Mouse (Mus musculus) urinary bladder, postnatal 36 days (tissue): ENCODE results near the gene Myo3b.
A peak's percentile ranks its signal among the peaks of the same experiment; 100 is the strongest.
"Not testable (repeated sequence)": the region's sequence is repeated elsewhere in the genome, so short reads cannot be mapped to it uniquely, and the experiment has no call there.

ENCODE experiments used
- DNase-seq, 2 experiments: peaks; one replicate each; pipeline ENCODE4 v3.0.0; 2022; ENCODE audit warnings: low spot score in 2 of 2, mixed read lengths in 1 of 2

Gene Myo3b

DNA sequence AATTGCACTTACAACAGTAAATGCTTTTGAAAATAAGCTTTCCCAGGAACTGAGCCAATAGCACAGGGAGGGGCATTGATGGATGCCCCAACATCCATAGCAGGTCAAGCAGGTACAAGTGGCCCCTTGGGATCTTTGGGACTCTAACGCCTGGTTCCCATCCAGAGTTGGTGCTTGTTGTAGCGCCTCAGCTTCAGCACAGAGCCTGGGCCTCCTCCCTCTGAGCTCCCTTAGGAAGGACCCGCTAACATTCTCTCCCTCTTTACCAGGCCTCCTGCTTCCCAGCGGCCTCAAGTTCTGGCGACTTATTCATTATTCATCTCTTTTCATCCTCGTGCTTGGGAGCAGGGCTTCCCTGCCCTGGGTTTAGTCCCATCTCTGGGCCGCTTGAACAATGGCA is at the start of gene Myo3b:
Myo3b (plus strand) TSS at position 375 of the 400 bp plus-strand sequence.
- DNase-seq: no peak

DNA sequence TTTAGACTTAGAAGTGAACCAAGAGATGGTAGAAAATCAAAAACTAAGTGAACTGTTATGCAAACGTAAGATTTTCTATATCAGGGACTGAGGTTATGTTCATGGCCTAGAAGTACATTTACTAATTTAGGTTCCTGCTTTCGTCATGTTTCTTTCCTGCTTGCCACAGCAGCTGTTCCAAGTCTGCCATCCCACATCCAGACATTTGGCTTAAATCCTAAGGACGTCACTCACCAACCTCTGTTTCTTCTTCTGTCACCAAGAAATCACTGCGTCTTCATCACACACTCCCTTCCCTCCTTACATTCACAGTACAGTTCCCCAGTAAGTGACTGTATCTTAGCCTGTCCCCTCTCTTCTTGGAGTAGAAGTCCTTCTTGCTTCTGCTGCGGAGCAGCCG is 49.7 kb upstream of the Myo3b start:
- no peak for DNase-seq

DNA sequence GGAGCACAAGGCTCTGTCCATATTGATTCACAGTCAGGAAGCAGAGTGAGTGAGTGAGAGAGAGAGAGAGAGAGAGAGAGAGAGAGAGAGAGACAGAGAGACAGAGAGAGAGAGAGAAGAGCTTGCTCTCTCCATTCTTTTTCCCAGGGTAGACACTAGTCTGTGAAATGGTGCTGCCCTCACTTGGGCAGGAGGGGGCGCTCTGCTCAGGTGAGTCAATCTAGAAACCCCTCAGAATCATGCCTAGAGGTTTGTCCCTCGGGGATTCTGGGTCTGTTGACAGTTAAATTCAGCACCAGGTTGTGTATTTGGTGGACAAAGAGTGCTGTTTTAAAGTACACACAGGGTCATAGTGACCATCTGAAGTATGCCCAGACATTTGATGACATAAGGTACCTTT is 48.3 kb upstream of the Myo3b start:
- no peak for DNase-seq

DNA sequence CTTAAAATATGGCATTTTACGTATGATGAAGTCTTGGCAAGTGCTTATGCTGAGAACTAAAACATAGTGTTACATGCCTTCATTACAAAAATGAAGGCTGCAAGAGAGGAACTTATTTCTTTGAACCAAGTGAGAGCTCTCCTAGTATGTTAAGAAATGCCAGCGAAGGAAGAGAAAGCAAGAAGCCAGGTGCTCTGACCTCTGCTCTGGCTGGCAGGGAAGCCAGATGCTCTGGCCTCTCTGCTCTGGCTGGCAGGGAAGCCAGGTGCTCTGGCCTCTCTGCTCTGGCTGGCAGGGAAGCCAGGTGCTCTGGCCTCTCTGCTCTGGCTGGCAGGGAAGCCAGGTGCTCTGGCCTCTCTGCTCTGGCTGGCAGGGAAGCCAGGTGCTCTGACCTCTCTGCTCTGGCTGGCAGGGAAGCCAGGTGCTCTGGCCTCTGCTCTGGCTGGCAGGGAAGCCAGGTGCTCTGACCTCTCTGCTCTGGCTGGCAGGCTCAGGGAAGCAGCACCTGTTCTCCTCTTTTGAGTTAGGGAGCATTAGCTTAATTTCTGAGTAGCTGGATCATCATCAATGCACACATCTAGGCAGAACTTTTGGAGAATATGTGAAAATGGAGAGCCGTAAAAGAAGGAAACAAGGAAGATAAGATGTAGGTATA is 44.7 kb upstream of the Myo3b start:
- DNase-seq: not testable (repeated sequence)

DNA sequence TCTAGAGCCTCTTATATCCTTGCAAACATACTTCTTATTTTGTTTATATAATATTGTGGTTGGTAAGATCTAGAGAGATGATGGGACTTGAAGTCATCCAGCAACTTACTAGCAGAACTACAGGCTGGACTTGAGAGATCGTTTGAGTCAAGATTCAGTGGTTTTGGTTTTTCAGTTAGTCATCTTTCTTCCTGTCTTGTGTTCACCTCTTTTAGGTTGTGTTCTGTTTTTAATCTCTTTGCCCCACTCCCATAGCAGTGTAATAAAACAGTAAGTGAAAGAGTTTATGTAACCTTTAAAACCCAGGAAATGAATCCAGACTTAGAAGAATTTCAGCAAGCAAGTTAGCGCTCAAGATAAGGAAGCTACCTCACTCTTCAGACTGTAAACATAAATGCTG is 44.1 kb upstream of the Myo3b start:
- DNase-seq: no peak

DNA sequence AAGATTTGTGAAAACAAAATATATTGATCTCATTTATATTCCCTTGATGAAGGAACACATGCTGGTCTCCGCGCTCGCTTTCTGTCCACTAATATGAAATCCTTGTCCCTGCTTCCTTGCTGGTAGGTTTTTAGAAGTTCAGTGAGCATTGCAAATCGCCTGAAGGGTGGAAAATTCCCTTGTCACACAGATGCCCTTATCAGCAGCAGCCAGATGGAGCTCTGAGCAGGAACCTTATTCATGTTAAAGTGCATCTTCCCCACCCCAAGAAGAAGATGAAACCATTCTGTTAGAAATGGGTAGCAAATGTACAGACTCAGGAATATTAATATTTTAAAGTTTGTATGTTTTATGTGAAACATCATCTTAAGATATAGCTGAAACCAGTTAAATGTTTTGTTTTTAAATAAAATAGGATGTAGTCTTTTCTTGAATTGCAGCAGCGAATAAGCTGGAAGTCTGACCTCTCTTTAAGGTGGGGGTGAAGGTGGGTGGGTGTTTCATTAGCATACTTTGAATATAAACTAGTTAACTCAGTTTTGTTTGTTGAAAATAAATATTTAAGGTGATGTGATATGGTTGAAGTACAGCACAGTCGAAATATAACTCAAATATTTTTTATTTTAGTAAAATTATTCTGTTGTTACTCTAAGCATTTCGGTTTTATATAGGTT is 39.7 kb upstream of the Myo3b start:
- no peak for DNase-seq

DNA sequence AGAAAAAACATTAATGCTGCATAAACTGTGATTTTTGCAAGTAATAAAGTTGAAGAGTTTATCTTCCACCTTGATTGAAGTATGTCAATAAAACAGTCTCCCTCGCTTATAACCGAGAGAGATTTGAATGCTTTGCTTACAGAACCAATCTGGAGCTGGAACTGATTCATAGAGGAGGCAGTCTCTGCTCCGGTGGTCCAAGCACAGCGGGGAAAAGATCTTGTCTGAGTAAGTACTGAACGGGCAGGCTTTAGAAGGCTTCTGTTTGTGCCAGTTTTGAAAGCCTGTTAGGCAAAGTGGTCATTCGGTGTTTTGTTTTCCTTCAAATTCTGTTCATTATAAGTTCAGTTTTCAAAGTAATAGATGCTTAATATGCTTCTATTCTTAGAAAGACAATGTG is 38.6 kb upstream of the Myo3b start:
- DNase-seq: no peak

DNA sequence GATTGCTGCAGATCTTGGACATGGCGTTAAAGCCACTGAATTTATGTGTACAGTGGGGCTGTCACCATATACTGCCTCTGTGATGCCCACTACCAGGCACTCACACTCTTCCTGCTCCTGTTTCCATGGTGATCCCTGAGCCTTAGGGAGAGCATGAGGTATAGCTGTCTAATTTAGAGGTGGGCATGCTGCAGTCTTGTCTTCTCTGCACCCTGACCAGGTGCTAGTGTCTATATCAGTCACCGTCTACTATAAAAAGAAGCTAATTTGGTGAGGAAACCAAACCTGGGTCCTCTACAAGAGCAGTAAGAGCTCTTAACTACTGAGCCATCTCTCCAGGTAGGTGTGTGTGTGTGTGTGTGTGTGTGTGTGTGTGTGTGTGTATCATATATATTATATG is 32.4 kb upstream of the Myo3b start:
- no peak for DNase-seq

DNA sequence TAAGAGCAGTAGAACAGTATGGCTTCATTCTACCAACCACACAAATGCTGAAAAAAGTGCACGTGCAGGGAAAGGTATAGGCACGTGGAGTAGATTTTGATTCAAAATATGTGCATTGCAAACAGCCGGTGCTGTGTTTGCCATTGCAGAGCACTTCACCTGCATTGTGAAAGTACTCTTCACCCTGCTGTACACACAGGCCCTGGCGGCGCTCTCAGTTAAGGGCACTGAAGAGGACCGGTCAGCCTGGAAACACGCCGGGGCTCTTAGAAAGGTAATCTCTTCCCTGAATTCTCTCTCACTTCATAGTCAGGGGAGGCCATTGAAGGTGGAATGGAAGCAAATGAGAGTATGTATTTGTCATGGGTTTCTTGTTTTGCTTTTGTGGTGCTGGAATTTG is 26.0 kb upstream of the Myo3b start:
- DNase-seq: no peak

DNA sequence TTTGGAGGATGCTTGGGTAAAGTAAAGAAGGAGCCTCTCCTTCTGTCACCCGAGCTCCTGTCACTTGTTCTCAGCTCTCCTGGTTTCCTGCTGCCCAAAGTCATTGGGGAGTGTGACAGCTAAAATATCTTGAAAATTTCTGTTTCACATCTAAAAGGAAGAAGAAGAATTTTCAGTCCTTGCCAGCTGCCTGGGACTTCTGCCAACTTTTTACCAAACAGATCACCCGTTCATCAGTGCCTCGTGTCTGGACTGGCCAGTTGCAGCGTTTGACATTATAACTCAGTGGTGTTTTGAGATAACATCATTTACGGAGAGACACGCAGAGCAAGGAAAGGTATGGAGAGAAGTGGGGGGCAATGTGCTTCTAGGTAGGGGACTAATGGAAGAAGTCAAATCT is 20.7 kb upstream of the Myo3b start:
- peak in 1 of 2 experiments; percentile 56 for DNase-seq

DNA sequence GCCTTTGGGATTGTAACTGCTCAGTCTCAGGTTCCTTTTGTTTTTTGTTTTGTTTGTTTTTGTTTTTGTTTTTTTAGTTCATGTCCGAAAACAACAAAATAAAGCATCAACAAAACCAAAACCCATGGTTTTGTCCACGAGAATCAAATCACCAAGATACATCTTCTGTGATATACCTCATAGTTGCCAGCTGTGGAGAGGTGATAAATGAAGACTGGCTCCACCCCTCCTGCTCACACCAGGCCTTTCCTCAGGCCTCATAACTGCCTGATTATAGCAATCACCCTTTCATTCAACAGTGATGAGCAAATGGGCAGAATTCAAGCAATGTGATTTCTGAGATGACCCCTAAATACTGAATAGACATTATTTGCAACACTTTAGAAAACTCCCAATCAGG is 14.5 kb upstream of the Myo3b start:
- no peak for DNase-seq

DNA sequence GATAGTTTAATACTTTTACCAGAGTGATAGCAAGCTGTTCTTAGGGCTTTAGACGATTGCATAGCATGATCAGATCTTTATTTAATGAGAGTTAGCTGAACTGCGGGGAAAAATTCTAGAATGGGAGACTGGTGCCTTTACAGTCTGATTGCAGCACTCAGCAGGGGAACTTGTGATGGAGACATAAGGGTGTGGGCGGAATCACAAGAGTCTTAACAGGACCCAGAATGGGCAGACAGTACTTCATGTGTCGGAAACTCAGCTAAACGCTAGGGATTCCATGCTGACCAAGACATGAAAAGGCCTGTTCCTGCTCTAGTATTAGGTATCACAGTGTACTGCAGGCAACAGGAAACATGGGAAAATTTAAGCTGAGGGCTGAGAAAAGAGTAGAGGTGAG is 13.2 kb upstream of the Myo3b start:
- DNase-seq: no peak

DNA sequence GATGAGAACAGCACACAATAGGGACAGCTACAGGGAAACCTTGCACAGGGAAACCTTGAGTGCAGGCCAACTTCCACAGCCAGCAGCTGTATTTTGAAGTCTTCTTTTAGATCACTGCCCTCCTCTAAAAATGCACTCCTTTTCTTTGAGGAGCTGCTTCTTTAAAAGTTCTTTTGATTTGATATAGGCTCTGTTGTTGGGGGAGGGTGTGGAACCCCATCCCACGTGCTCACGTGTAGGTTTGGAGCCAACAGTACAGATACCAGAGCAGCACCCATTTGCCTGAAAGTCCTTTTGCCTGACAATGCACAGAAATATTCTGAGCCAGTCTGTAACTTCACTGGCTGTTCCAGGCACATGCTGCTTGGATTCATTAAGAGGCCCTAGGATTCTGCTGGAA is 7.5 kb upstream of the Myo3b start:
- DNase-seq: no peak

DNA sequence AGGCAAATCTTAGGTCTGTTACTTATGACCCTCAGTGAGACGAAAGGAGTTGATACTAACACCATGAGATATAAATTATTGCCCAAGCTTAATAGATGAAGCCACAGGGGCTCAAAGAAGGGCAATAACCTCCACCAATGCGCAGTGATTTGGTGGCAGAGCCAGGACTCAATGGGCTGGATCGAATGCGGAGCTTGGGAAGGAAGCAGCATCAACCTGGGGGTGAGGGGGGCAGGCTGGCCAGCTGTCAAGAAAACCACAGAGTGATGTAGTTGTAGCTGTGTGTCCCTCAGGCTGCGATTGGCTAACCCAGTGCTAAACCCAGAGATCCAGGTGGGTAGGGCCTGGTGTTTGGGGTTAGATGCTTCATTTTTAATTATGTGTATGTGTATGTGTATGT is 4.0 kb upstream of the Myo3b start:
- no peak for DNase-seq

DNA sequence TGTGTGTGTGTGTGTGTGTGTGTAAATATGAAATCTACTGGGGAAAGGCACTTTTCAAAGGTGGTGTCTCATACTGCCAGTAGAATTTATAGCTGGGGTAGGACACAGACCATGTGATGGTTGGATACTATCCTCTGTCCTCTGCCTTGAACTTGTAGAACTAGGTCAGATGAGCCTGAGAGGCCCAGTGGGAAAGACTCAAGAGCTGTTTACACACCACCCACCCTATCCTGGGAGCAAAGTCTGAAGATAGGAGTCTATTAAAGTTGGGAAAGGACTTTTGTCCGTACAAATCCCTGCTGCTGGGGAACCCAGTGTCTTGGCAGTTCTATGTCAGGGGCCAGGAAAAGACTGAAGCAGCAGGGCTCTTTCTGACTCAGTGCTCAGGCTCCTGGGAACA is 3.6 kb upstream of the Myo3b start:
- DNase-seq: no peak

DNA sequence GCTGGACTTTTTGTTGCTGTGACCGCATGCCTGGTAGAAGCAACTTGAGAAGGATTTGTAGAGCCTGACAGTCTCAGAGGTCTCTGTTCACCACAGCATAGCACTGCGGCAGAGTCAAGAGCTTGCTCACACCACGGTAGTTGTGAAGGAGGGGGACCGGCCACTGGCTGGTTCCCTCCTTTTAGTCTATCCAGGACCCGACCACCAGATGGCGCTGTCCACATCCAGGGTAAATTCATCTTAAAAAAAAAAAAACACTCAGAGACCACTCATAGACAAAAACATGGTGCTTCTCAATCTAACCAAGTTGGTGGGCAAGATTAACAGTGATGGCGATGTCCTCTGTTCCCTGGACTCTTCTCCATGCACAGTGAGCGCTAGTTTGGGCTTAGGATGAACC is 1.7 kb upstream of the Myo3b start:
- no peak for DNase-seq

DNA sequence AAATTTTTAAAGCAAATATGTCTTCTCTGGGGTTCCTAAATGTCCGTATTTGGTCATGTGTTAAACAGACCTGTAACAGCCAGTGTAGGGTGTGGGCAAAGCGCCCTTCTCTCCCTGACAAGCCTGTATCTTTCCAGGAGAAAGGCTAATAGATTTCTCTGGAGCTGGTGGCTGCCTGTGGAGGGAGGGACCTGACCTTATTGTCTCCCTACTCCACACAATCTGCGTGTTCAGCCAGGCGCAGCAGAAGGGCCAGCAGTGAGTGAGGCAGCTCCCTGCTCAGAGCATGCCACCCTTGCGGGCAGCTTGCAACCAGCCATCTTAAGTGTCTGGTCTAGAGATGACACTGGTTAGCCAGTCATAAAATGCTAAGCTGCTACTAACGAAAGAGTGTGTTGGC is 5.5 kb downstream of the Myo3b start:
- no peak for DNase-seq

DNA sequence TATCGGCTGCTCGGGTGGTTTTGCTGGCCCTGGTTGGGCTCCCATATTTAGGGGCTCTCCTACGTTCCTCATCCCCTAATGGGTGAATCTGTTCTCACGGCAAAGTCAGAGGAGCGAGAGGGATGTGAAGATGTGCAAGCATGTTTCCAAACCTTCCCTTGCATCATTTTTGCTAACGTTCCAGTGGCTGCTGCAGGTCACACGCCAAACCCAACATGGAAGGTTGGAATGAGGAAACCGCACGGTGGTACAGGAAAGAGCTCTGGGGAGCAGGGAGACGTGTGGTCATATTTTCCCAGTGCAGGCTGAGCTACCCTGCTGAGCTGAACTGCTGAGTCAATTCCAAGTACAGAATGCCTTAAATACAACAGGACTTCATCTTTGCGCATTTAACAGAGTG is 8.9 kb downstream of the Myo3b start:
- DNase-seq: no peak

DNA sequence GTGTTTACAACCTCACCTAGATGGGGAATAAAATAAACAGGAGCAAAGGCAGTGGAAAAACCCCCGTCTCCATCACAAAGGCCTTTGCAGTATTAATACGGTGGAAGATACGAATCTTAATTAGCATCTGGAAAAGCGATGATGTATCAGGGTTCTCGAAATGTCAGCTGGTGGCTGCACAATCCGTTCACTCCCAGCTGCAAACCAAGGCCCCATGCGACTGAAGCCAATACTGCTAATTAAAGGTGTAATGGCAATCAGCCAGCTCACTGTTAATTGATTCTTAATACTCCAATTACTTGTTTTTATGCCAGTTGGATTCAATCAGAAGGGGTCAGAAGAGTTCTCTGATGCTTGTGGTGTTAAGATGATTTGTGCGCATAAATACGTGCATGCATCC is 14.9 kb downstream of the Myo3b start:
- no peak for DNase-seq

DNA sequence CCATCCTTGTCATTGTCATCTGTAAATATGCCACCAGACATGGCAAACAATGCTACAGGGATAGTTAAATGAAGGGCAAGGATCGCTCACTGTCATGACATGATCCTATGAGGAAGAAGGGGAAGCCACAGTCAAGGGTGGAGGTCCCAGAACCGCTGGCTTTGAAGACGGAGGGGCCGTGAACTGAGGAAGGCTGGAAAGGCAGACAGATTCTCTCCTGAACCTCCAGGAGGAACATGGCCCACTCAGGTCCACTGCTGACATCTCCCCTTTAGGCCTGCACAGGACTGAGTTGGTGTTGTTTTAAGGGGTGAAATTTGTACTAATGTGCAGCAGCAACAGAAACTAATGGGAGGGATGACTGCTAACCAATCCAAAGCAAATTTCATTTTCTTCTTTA is 19.3 kb downstream of the Myo3b start:
- DNase-seq: no peak

DNA sequence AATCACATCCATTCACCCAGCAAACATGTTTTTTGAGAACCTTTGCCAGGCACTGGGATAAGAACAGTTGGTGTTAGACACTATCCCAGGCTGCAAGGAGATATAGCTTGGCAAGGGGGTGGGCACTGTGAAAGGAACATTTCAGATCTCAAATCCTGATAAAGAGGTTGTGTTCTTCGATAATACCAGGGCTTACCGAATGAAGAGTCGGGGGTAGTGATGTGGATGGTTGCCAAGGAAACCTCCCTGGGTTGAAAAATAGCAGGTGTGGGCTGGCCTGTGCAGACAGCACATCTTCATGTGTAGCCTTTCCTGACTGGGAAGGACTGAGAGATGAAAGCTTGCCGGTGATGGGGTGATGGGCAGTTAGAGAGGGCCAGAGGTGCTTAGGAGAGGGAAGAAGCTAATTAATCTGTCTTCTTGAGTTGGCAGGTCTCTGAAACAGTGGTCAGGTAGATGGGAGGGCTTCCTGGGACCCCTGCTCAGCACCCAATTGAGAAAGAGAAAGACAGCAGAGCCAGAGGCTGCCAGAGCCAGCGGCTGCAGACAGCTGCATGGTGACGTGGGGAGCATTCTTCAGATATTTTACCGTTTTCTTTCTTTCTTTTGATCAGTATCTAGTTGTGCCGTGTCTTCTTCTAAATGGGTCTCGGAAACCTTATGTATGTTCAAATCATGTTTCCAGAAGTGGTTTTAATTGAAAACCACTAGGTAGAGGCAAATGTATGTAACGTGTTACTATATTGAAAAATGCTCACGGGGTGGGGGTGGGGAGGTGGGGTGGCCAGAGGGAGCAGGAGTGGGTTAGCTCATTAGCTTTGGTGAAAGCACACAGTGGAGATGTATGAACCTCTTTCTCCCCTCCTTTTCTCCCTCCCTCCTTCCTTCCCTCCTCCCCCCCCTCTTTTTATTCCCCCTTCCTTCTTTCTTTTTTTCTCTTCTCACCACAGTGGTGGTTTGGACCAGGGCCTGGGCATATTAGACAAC is 21.7 kb downstream of the Myo3b start:
- no peak for DNase-seq

DNA sequence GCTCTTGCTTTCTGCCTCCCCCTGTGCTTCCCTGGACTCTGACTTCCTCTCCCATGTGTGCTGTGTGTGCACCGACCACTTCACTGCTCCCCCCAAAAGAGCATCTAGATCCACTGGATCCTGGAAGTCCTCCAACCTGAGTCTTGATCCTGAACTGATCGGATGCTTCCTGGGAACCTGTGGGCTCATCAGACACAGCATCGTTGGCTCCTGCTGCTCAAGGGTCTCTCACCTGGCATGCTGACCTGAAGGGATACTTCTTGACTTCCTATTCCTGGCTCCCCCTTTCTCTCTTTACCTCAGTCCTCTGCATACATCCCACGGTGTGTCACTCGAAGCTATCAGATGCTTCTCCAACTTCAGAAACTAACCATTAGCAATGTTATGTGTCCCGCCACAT is 26.2 kb downstream of the Myo3b start:
- no peak for DNase-seq
